8 mouse cellular contexts compared by ENCODE assay signal in genomic region chr8:102553348-102553935, GRCm38 (mm10).
DNase-seq lines count a peak whose midpoint lies in the region; ATAC-seq and TF ChIP-seq lines count a peak whose summit lies in the region.

No protein-coding gene starts in this region.

- no peak for TF ChIP-seq CTCF in kidney, adult 2 months (conservative IDR thresholded peaks at IDR 0.05; ENCODE audit: insufficient read depth, insufficient read length, low read depth, low read length)

- no peaks in the 10 kb centered on the region for H3K4me1 ChIP-seq in kidney, embryonic 14.5 days (ENCODE audit: control insufficient read depth, insufficient read depth, low read length)
- no peaks in the 10 kb centered on the region for H3K4me1 ChIP-seq in kidney, adult 2 months (ENCODE audit: control insufficient read depth, insufficient read depth, low read length)
- no peaks in the 10 kb centered on the region for H3K4me1 ChIP-seq in hindbrain, embryonic 11.5 days (replicated peaks; ENCODE audit: control insufficient read depth, insufficient read depth, low read length)
- H3K4me1 ChIP-seq in limb, embryonic 11.5 days (ENCODE audit: control insufficient read depth, insufficient read depth, low read length), result peaks cover 8% of the 10 kb centered on the region; the same call in 1 of the 2 replicates

- 28% methylated on average over 9 of the region's 9 CpGs for WGBS in kidney, embryonic 14.5 days
- 19% methylated on average over 9 of the region's 9 CpGs for WGBS in kidney, adult 2 months
- 55% methylated on average over 9 of the region's 9 CpGs for WGBS in hindbrain, embryonic 11.5 days
- WGBS in limb, embryonic 11.5 days, result 32% methylated on average over 9 of the region's 9 CpGs

- no peaks in the 10 kb centered on the region for H3K27me3 ChIP-seq in kidney, embryonic 14.5 days (ENCODE audit: control insufficient read depth, insufficient read depth, low read length)
- no peaks in the 10 kb centered on the region for H3K27me3 ChIP-seq in kidney, adult 2 months (replicated peaks; ENCODE audit: control insufficient read depth, insufficient read depth, low read length)
- no peaks in the 10 kb centered on the region for H3K27me3 ChIP-seq in hindbrain, embryonic 11.5 days (ENCODE audit: control insufficient read depth, insufficient read depth, low read length)
- H3K27me3 ChIP-seq in limb, embryonic 11.5 days (ENCODE audit: control insufficient read depth, insufficient read depth, low read length), result no peaks in the 10 kb centered on the region

- no peak overlapping the region for H3K4me3 ChIP-seq in kidney, embryonic 14.5 days (ENCODE audit: low read length)
- no peak overlapping the region for H3K4me3 ChIP-seq in kidney, adult 2 months (ENCODE audit: insufficient read depth, low read depth, low read length)
- no peak overlapping the region for H3K4me3 ChIP-seq in hindbrain, embryonic 11.5 days (ENCODE audit: low read depth, low read length)
- no peak overlapping the region for H3K4me3 ChIP-seq in limb, embryonic 11.5 days (ENCODE audit: low read depth, low read length)

- no peak for TF ChIP-seq POLR2A in kidney, adult 2 months (IDR thresholded peaks at IDR 0.05; ENCODE audit: low read depth, low read length)

- no peak overlapping the region for H3K9ac ChIP-seq in kidney, embryonic 14.5 days (ENCODE audit: low read depth, low read length)
- no peak overlapping the region for H3K9ac ChIP-seq in hindbrain, embryonic 11.5 days (ENCODE audit: low read depth, low read length)
- H3K9ac ChIP-seq in limb, embryonic 11.5 days (ENCODE audit: low read length), result no peak overlapping the region

- H3K4me2 ChIP-seq in kidney, embryonic 14.5 days (replicated peaks; ENCODE audit: low read depth, low read length), result no peak overlapping the region
- no peak overlapping the region for H3K4me2 ChIP-seq in hindbrain, embryonic 11.5 days (replicated peaks; ENCODE audit: low read depth, low read length)
- no peak overlapping the region; the same call in 1 of the 2 replicates for H3K4me2 ChIP-seq in limb, embryonic 11.5 days (ENCODE audit: low read depth, severe bottlenecking)

- DNase-seq in kidney, adult 2 months, result no peak
- peak; percentile 63 for DNase-seq in embryo, embryonic 10.5 days (ENCODE audit: low spot score)
- peak; percentile 43 for DNase-seq in hindbrain, embryonic 11.5 days (ENCODE audit: low spot score)
- peak; percentile 38 for DNase-seq in limb, embryonic 11.5 days (ENCODE audit: low spot score)
- DNase-seq in adrenal gland, postnatal 25 days, result no peak
- DNase-seq in B cell, adult 2 months, result no peak
- DNase-seq in lung, postnatal 4 days, result no peak

- peak overlapping the region; percentile 84 for H3K27ac ChIP-seq in kidney, embryonic 14.5 days (ENCODE audit: low read depth, low read length)
- H3K27ac ChIP-seq in kidney, adult 2 months (ENCODE audit: insufficient read depth, low read depth, low read length), result no peak overlapping the region
- H3K27ac ChIP-seq in hindbrain, embryonic 11.5 days (ENCODE audit: low read depth, low read length), result no peak overlapping the region
- peak overlapping the region; percentile 80 for H3K27ac ChIP-seq in limb, embryonic 11.5 days (replicated peaks; ENCODE audit: low read depth, low read length)

- ATAC-seq in kidney, embryonic 14.5 days (ENCODE audit: low FRiP score, low TSS enrichment), result peak; percentile 84
- ATAC-seq in hindbrain, embryonic 11.5 days (ENCODE audit: low FRiP score), result no peak
- ATAC-seq in limb, embryonic 11.5 days (ENCODE audit: insufficient number of reproducible peaks, low FRiP score, low TSS enrichment, low read depth), result peak; percentile 67

- no peaks in the 10 kb centered on the region for H3K36me3 ChIP-seq in kidney, embryonic 14.5 days (ENCODE audit: control insufficient read depth, insufficient read depth, low read length)
- H3K36me3 ChIP-seq in kidney, adult 2 months (ENCODE audit: control insufficient read depth, insufficient read depth, low read length), result no peaks in the 10 kb centered on the region
- H3K36me3 ChIP-seq in hindbrain, embryonic 11.5 days (ENCODE audit: control insufficient read depth, insufficient read depth, low read length), result no peaks in the 10 kb centered on the region
- no peaks in the 10 kb centered on the region for H3K36me3 ChIP-seq in limb, embryonic 11.5 days (ENCODE audit: control insufficient read depth, insufficient read depth, low read length)

- no peaks in the 10 kb centered on the region for H3K9me3 ChIP-seq in kidney, embryonic 14.5 days (ENCODE audit: control insufficient read depth, low read length)
- no peaks in the 10 kb centered on the region for H3K9me3 ChIP-seq in hindbrain, embryonic 11.5 days (ENCODE audit: control insufficient read depth, low read length)
- no peaks in the 10 kb centered on the region for H3K9me3 ChIP-seq in limb, embryonic 11.5 days (ENCODE audit: control insufficient read depth, low read length)

Comparison
In these comparisons a context has a peak if more than half of its experiments do, and no peak if none do; other contexts are left out.
1. H3K27ac ChIP-seq: peak in kidney, embryonic 14.5 days (single experiment) and limb, embryonic 11.5 days (single experiment); none in kidney, adult 2 months (single experiment) and hindbrain, embryonic 11.5 days (single experiment).
2. DNase-seq: peak in embryo, embryonic 10.5 days (single experiment), hindbrain, embryonic 11.5 days (single experiment) and limb, embryonic 11.5 days (single experiment); none in kidney, adult 2 months (single experiment), adrenal gland, postnatal 25 days (single experiment), B cell, adult 2 months (0 of 2) and lung, postnatal 4 days (0 of 2).